ENCODE assay signal across 14 mouse cellular contexts in the genomic region with DNA sequence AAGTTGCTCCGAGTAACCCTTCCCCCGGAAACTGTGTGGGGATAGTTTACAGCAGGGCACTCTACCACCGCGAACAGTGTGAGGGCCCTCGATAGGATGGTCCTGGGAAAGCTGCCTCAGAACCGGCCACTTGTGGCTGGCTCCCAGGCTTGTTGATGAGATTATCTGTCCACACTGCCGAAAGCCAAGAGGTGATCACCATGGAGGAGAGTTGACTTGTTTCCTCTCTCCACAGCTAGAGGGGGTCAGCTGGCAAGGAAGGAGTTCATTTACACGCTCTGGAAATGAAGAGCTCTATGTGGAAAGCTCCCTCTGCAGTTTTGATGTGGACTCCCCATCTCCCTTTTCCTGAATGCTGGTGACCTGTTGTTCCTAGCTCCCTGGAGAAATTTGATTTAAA.
A peak's percentile ranks its signal among the peaks of the same experiment; 100 is the strongest.
DNase-seq lines count a peak whose midpoint lies in the region; ATAC-seq and TF ChIP-seq lines count a peak whose summit lies in the region.
"Had no signal": no experiment of that assay in that cellular context is flagged by ENCODE, and none has a peak within 500 bp of the region (broad histone marks: within the 10 kb centered on the region; RNA-seq: fewer than 3 reads in every experiment).

No protein-coding gene starts in this region.

- intact Hi-C loops in left cerebral cortex, postnatal 10 days (cut with DNase I): no loop called here

- TF ChIP-seq EP300 in stomach, postnatal 0 days (optimal IDR thresholded peaks at IDR 0.05): no peak

- H3K4me2 ChIP-seq in stomach, postnatal 0 days (replicated peaks; ENCODE audit: low read depth): no peak overlapping the region
- H3K4me2 ChIP-seq: embryonic facial prominence, embryonic 13.5 days; forebrain, embryonic 15.5 days; limb, embryonic 15.5 days had no signal

- no peak for DNase-seq in layer of hippocampus, adult 2 months (ENCODE audit: low spot score in 2 of 2)
- no peak for DNase-seq in layer of hippocampus, postnatal 36 days
- DNase-seq in R1 (ENCODE audit: low read depth, low spot score) (peak; percentile 60), liver (peak; percentile 38)
- DNase-seq in stomach, postnatal 0 days (ENCODE audit: low spot score): no peak
- DNase-seq in left cerebral cortex, postnatal 10 days (ENCODE audit: extremely low spot score in 1 of 2, low spot score in 2 of 2): no peak
- DNase-seq in urinary bladder, postnatal 14 days (ENCODE audit: low spot score): no peak
- DNase-seq: cerebellum, adult 9-11 months; gastrocnemius, postnatal 25 days; kidney, postnatal 10 days; thymus, postnatal 36 days had no signal

- H3K36me3 ChIP-seq in stomach, postnatal 0 days (ENCODE audit: control insufficient read depth, insufficient read depth, low read length): no peaks in the 10 kb centered on the region
- H3K36me3 ChIP-seq: embryonic facial prominence, embryonic 13.5 days; forebrain, embryonic 15.5 days; limb, embryonic 15.5 days had no signal

- H3K9me3 ChIP-seq in stomach, postnatal 0 days (ENCODE audit: control insufficient read depth, low read length): no peaks in the 10 kb centered on the region
- H3K9me3 ChIP-seq: embryonic facial prominence, embryonic 13.5 days; forebrain, embryonic 15.5 days; limb, embryonic 15.5 days had no signal

- 0 out of 2 replicates have a peak, but pooled peaks have one; percentile 4 for TF ChIP-seq CTCF in layer of hippocampus, adult 2 months (conservative IDR thresholded peaks at IDR 0.05)
- TF ChIP-seq CTCF in stomach, postnatal 0 days (IDR thresholded peaks at IDR 0.05; ENCODE audit: low read depth): peak; percentile 37

- H3K27me3 ChIP-seq in stomach, postnatal 0 days (ENCODE audit: control insufficient read depth, insufficient read depth, low read length): no peaks in the 10 kb centered on the region
- H3K27me3 ChIP-seq: embryonic facial prominence, embryonic 13.5 days; forebrain, embryonic 15.5 days; limb, embryonic 15.5 days had no signal

- no peaks in the 10 kb centered on the region for H3K4me1 ChIP-seq in stomach, postnatal 0 days (replicated peaks; ENCODE audit: control insufficient read depth, insufficient read depth)
- H3K4me1 ChIP-seq: embryonic facial prominence, embryonic 13.5 days; forebrain, embryonic 15.5 days; limb, embryonic 15.5 days had no signal

- no peak overlapping the region for H3K27ac ChIP-seq in layer of hippocampus, adult 2 months
- no peak overlapping the region for H3K27ac ChIP-seq in stomach, postnatal 0 days (replicated peaks)
- H3K27ac ChIP-seq: embryonic facial prominence, embryonic 13.5 days; forebrain, embryonic 15.5 days; limb, embryonic 15.5 days had no signal

- no peak overlapping the region for H3K9ac ChIP-seq in stomach, postnatal 0 days (ENCODE audit: low read length)
- H3K9ac ChIP-seq: embryonic facial prominence, embryonic 13.5 days; forebrain, embryonic 15.5 days; limb, embryonic 15.5 days had no signal

- no peak for ATAC-seq in stomach, postnatal 0 days (ENCODE audit: low FRiP score, low TSS enrichment)
- ATAC-seq: forebrain, embryonic 15.5 days had no signal

- H3K4me3 ChIP-seq in layer of hippocampus, adult 2 months: no peak overlapping the region
- no peak overlapping the region for H3K4me3 ChIP-seq in stomach, postnatal 0 days (ENCODE audit: low read depth, low read length)
- H3K4me3 ChIP-seq: embryonic facial prominence, embryonic 13.5 days; forebrain, embryonic 15.5 days; limb, embryonic 15.5 days had no signal

- 77% methylated on average over 8 of the region's 8 CpGs for WGBS in stomach, postnatal 0 days

Comparison
In these comparisons a context has a peak if more than half of its experiments do, and no peak if none do; other contexts are left out.
1. DNase-seq: peak in R1 (single experiment) and liver (single experiment); none in layer of hippocampus, adult 2 months (0 of 2), layer of hippocampus, postnatal 36 days (0 of 2), stomach, postnatal 0 days (single experiment), left cerebral cortex, postnatal 10 days (0 of 2) and urinary bladder, postnatal 14 days (single experiment).